Mouse (Mus musculus): ENCODE results near the gene Gtf2e1. TPM values are rescaled to one million over a fixed set of nuclear protein-coding genes. Genes with fewer than 3 reads are reported as not detected.

The Gtf2e1 gene
- total and polyA plus RNA-seq, 3 experiments = 3.3 to 6.6 (median 6.4) TPM

DNA sequence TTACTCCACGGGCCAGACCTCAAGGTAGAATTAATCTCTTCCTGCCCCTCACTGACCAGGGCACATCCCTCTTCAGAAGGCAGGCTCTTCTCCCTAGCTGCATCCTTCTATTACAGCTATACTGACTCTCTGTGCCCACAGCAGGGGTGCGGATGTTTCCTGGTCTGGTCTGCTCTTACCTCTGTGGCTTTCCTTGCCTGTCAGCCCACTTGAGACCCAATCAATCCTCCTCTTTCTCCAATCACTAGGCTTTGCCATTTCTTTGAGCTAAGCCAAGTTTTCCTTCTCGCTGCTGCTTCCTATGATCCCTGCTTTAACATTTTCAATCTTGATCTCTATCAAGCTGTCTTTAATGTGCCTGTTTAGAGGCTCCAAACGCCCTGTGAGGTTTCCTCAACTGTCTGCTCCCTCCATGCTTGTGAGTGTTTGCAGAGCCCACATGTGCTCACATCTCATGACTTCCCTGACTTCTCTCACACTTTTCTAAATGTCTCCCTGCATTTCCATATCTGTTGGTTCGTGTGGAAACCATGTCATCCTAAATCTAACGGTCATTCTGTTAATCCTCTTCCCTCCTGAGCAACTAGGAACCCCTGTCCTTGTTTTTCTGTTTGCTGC is 23.1 kb downstream of the Gtf2e1 start:
- Histone ChIP-seq H3K4me3 (no peak overlapping the region), H3K4me1 (ENCODE audit: control insufficient read depth, insufficient read depth, low read length) (no peaks in the 10 kb centered on the region), H3K27me3 (ENCODE audit: control insufficient read depth, insufficient read depth, low read length) (no peaks in the 10 kb centered on the region), H3K27ac (no peak overlapping the region), H3K79me2 (replicated peaks; ENCODE audit: control insufficient read depth, insufficient read depth, low read length) (no peaks in the 10 kb centered on the region), H3K9ac (ENCODE audit: low read depth, low read length) (no peak overlapping the region), H3K36me3 (ENCODE audit: control insufficient read depth, insufficient read depth, low read length) (no peaks in the 10 kb centered on the region)
- TF ChIP-seq EP300 (IDR thresholded peaks at IDR 0.05; ENCODE audit: insufficient read depth, low read depth, low read length) (no peak), POLR2A (IDR thresholded peaks at IDR 0.05; ENCODE audit: insufficient read depth, low read depth, low read length) (no peak), CTCF (IDR thresholded peaks at IDR 0.05) (no peak)
- no peak for DNase-seq
- 89% methylated on average over 6 of the region's 6 CpGs for WGBS
- intact Hi-C loops (cut with DNase I) = no loop called here

DNA sequence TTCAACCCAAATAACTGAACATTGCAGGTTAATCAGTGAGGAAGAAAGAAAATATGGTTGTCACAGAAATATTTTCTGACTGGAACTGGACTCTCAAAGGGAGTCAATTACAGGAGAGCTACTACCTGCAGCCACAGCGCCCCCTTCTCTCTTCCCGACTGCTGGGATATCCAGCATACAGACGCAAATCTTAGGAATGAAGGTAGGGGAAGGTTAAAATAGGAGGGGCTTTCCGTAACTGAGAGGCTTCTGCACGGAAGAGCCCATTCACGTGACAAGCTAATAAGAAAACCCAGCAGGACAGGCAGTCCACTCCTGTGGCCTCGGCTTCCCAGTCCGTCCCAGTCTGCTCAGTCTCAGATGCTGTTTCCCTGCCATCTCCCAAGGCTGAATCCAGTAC is 24.9 kb downstream of the Gtf2e1 start:
- H3K27me3 ChIP-seq (ENCODE audit: control insufficient read depth, insufficient read depth, low read length) = no peaks in the 10 kb centered on the region
- TF ChIP-seq CTCF (IDR thresholded peaks at IDR 0.05) (no peak), POLR2A (IDR thresholded peaks at IDR 0.05; ENCODE audit: insufficient read depth, low read depth, low read length) (no peak), EP300 (IDR thresholded peaks at IDR 0.05; ENCODE audit: insufficient read depth, low read depth, low read length) (no peak)
- intact Hi-C loops (cut with DNase I) = no loop called here
- WGBS = 92% methylated on average over 8 of the region's 8 CpGs
- H3K9ac ChIP-seq (ENCODE audit: low read depth, low read length) = no peak overlapping the region
- H3K36me3 ChIP-seq (ENCODE audit: control insufficient read depth, insufficient read depth, low read length) = no peaks in the 10 kb centered on the region
- no peaks in the 10 kb centered on the region for H3K4me1 ChIP-seq (ENCODE audit: control insufficient read depth, insufficient read depth, low read length)
- no peak for DNase-seq
- H3K27ac ChIP-seq = no peak overlapping the region
- no peaks in the 10 kb centered on the region for H3K79me2 ChIP-seq (replicated peaks; ENCODE audit: control insufficient read depth, insufficient read depth, low read length)
- H3K4me3 ChIP-seq = no peak overlapping the region

DNA sequence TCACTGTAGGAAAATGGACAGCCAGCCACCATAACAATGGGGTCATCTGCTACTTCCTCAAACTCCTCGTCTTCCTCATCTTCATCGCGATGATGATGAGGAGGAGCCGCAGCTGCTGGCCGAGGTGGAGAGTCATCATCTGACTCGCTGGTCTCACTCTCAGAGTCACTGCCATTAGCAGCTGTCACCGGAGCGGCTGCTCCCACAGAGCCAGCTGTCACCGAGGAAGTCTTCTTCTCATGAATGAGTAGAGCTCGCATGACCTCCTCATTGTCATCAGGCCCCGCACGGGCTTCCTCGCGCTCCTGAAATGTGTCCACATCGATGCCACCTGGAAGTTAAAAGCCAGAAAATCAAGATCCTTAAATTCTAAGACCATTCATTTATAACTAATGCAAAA is 28.1 kb downstream of the Gtf2e1 start:
- Histone ChIP-seq H3K27me3 (ENCODE audit: control insufficient read depth, insufficient read depth, low read length) (no peaks in the 10 kb centered on the region), H3K36me3 (ENCODE audit: control insufficient read depth, insufficient read depth, low read length) (no peaks in the 10 kb centered on the region), H3K4me3 (no peak overlapping the region), H3K79me2 (replicated peaks; ENCODE audit: control insufficient read depth, insufficient read depth, low read length) (no peaks in the 10 kb centered on the region), H3K27ac (no peak overlapping the region), H3K9ac (ENCODE audit: low read depth, low read length) (no peak overlapping the region), H3K4me1 (ENCODE audit: control insufficient read depth, insufficient read depth, low read length) (no peaks in the 10 kb centered on the region)
- intact Hi-C loops (cut with DNase I) = no loop called here
- 91% methylated on average over 15 of the region's 15 CpGs for WGBS
- DNase-seq = no peak
- no peak for TF ChIP-seq POLR2A (IDR thresholded peaks at IDR 0.05; ENCODE audit: insufficient read depth, low read depth, low read length)
- no peak for TF ChIP-seq CTCF (IDR thresholded peaks at IDR 0.05)
- TF ChIP-seq EP300 (IDR thresholded peaks at IDR 0.05; ENCODE audit: insufficient read depth, low read depth, low read length) = no peak

DNA sequence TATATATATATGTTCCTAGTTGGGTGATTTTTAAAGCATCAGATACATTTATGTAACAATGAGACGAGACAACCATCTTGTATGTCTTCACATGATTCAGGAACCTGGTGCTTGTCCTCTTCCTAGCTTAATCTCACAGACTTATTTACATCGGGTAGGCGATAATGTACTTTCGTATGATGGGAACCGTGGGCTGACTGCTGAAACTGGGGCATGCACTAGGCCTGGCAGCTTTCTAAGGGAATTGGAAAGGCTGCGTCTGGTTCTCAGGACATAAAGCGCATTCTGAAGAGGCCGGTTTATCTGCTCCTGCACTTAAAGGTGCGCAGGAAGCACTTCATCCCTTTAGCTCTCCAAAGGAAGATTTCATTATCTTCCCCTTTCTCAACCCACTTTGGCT is 32.8 kb downstream of the Gtf2e1 start:
- DNase-seq = no peak
- no peak overlapping the region for H3K9ac ChIP-seq (ENCODE audit: low read depth, low read length)
- no peak overlapping the region for H3K27ac ChIP-seq
- H3K36me3 ChIP-seq (ENCODE audit: control insufficient read depth, insufficient read depth, low read length) = no peaks in the 10 kb centered on the region
- H3K79me2 ChIP-seq (replicated peaks; ENCODE audit: control insufficient read depth, insufficient read depth, low read length) = no peaks in the 10 kb centered on the region
- TF ChIP-seq EP300 (IDR thresholded peaks at IDR 0.05; ENCODE audit: insufficient read depth, low read depth, low read length) (no peak), CTCF (IDR thresholded peaks at IDR 0.05) (no peak), POLR2A (IDR thresholded peaks at IDR 0.05; ENCODE audit: insufficient read depth, low read depth, low read length) (no peak)
- intact Hi-C loops (cut with DNase I) = no loop called here
- H3K4me1 ChIP-seq (ENCODE audit: control insufficient read depth, insufficient read depth, low read length) = no peaks in the 10 kb centered on the region
- no peak overlapping the region for H3K4me3 ChIP-seq
- WGBS = 86% methylated on average over 9 of the region's 9 CpGs
- H3K27me3 ChIP-seq (ENCODE audit: control insufficient read depth, insufficient read depth, low read length) = no peaks in the 10 kb centered on the region

DNA sequence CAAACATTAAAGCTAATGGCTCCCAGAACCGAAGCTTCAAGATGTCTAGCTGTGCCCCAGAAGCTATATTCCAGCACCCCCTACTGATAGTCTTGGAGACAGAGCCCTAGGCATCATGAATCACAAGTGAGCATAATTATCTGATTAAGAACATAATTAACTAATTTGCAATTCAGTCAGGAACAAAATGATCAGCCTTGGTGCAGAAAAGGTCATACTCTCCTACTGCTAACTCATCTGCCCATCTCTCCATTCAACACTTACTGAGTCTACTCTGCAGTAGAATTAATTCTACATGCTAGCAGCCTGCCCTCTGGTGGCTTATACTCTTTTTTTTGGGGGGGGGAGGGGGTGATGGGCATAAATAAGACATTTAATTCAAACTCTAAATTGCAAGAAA is 35.1 kb downstream of the Gtf2e1 start:
- no peak overlapping the region for H3K27ac ChIP-seq
- H3K27me3 ChIP-seq (ENCODE audit: control insufficient read depth, insufficient read depth, low read length) = no peaks in the 10 kb centered on the region
- H3K9ac ChIP-seq (ENCODE audit: low read depth, low read length) = no peak overlapping the region
- no peak for DNase-seq
- no peak overlapping the region for H3K4me3 ChIP-seq
- H3K79me2 ChIP-seq (replicated peaks; ENCODE audit: control insufficient read depth, insufficient read depth, low read length) = no peaks in the 10 kb centered on the region
- no peaks in the 10 kb centered on the region for H3K36me3 ChIP-seq (ENCODE audit: control insufficient read depth, insufficient read depth, low read length)
- WGBS = 64% methylated on average over 1 of the region's 1 CpGs
- no peaks in the 10 kb centered on the region for H3K4me1 ChIP-seq (ENCODE audit: control insufficient read depth, insufficient read depth, low read length)
- intact Hi-C loops (cut with DNase I) = no loop called here
- no peak for TF ChIP-seq POLR2A (IDR thresholded peaks at IDR 0.05; ENCODE audit: insufficient read depth, low read depth, low read length)
- TF ChIP-seq CTCF (IDR thresholded peaks at IDR 0.05) = 0 out of 2 replicates have a peak, but pooled peaks have one; percentile 6
- TF ChIP-seq EP300 (IDR thresholded peaks at IDR 0.05; ENCODE audit: insufficient read depth, low read depth, low read length) = no peak

DNA sequence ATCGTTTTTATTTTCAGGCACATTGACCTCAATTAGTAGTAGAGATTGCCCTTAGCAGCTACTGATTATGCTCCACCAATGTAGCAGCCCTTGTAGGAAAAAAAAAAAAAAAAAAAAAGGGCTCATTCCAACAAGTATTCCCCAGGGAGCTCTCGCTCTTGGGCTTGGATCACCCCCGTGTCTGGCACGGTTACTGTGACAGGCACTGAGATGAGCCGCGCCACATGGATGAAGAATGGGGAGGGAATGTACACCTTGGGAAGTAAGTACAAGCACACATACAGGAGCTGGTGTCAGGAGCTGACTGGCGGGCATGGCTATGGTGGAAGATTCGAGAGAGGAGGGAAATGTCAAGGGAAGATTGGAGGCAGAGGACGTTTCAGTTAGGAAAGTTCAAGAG is 41.0 kb downstream of the Gtf2e1 start:
- no peaks in the 10 kb centered on the region for H3K4me1 ChIP-seq (ENCODE audit: control insufficient read depth, insufficient read depth, low read length)
- H3K79me2 ChIP-seq (replicated peaks; ENCODE audit: control insufficient read depth, insufficient read depth, low read length) = no peaks in the 10 kb centered on the region
- TF ChIP-seq CTCF (IDR thresholded peaks at IDR 0.05) = no peak
- TF ChIP-seq POLR2A (IDR thresholded peaks at IDR 0.05; ENCODE audit: insufficient read depth, low read depth, low read length) = no peak
- no peak for TF ChIP-seq EP300 (IDR thresholded peaks at IDR 0.05; ENCODE audit: insufficient read depth, low read depth, low read length)
- H3K9ac ChIP-seq (ENCODE audit: low read depth, low read length) = no peak overlapping the region
- DNase-seq = no peak
- WGBS = 65% methylated on average over 9 of the region's 9 CpGs
- H3K36me3 ChIP-seq (ENCODE audit: control insufficient read depth, insufficient read depth, low read length) = no peaks in the 10 kb centered on the region
- intact Hi-C loops (cut with DNase I) = loop anchor here (5.0 kb wide), 1 partner anchor 36 kb away; no protein-coding TSS in a partner anchor
- no peak overlapping the region for H3K4me3 ChIP-seq
- H3K27ac ChIP-seq = no peak overlapping the region
- H3K27me3 ChIP-seq (ENCODE audit: control insufficient read depth, insufficient read depth, low read length) = no peaks in the 10 kb centered on the region
